ENCODE assay signal across 8 mouse cellular contexts in the genomic region with DNA sequence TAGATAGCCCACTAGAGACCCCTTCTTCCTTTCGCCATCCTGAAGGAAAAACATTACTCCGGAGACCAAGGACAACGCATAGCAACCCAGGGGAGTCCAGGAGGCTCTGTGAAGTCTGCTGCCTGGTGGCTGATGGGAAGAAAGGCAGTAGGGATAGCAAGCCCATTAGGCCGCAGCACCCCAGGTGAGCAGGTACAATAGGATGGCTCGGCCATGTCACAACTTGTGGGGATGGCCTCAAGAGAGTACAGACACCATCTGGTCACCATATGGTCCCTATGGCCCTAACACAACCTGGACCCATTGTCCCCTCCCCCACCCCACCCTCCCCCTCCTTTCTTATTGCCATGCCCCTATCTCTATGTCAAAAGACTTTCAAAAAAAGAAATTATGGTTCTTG. TPM values are rescaled to one million over a fixed set of nuclear protein-coding genes. Genes with fewer than 3 reads are reported as not detected.
DNase-seq lines count a peak whose midpoint lies in the region; ATAC-seq and TF ChIP-seq lines count a peak whose summit lies in the region.

No protein-coding gene starts in this region.

- 75% methylated on average over 5 of the region's 5 CpGs for WGBS in heart, adult 2 months
- 86% methylated on average over 5 of the region's 5 CpGs for WGBS in forebrain, embryonic 12.5 days
- 78% methylated on average over 5 of the region's 5 CpGs for WGBS in liver, embryonic 11.5 days

- no peak overlapping the region; the same call in 1 of the 2 replicates for H3K4me2 ChIP-seq in forebrain, embryonic 12.5 days
- peak overlapping the region; percentile 46 for H3K4me2 ChIP-seq in liver, embryonic 11.5 days

- H3K27ac ChIP-seq in heart, adult 2 months = peak overlapping the region; percentile 57
- H3K27ac ChIP-seq in forebrain, embryonic 12.5 days = peak overlapping the region; percentile 78; the same call in 1 of the 2 replicates
- peak overlapping the region; percentile 20; the same call in 1 of the 2 replicates for H3K27ac ChIP-seq in liver, embryonic 11.5 days (ENCODE audit: low read depth, low read length)

- no peak overlapping the region for H3K9ac ChIP-seq in heart, adult 2 months (ENCODE audit: low read depth, low read length)
- H3K9ac ChIP-seq in forebrain, embryonic 12.5 days = no peak overlapping the region
- no peak overlapping the region for H3K9ac ChIP-seq in liver, embryonic 11.5 days (ENCODE audit: low read depth, low read length)

- peaks cover 1% of the 10 kb centered on the region for H3K79me2 ChIP-seq in heart, adult 2 months (replicated peaks; ENCODE audit: control insufficient read depth, insufficient read depth, low read length)

- no peak overlapping the region for H3K4me3 ChIP-seq in heart, adult 2 months
- no peak overlapping the region for H3K4me3 ChIP-seq in forebrain, embryonic 12.5 days (replicated peaks)
- no peak overlapping the region for H3K4me3 ChIP-seq in liver, embryonic 11.5 days (ENCODE audit: low read depth, low read length)

- TF ChIP-seq CTCF in heart, adult 2 months (IDR thresholded peaks at IDR 0.05) = no peak

- intact Hi-C loops in heart, adult 2 months (cut with DNase I) = no loop called here

- ATAC-seq in forebrain, embryonic 12.5 days (ENCODE audit: low FRiP score) = no peak
- ATAC-seq in liver, embryonic 11.5 days (replicated peaks; ENCODE audit: low FRiP score) = no peak

- no peak for TF ChIP-seq POLR2A in heart, adult 2 months (IDR thresholded peaks at IDR 0.05; ENCODE audit: insufficient read depth, low read depth, low read length)

- no peaks in the 10 kb centered on the region for H3K27me3 ChIP-seq in heart, adult 2 months (ENCODE audit: control insufficient read depth, insufficient read depth, low read length)
- H3K27me3 ChIP-seq in forebrain, embryonic 12.5 days = no peaks in the 10 kb centered on the region
- no peaks in the 10 kb centered on the region for H3K27me3 ChIP-seq in liver, embryonic 11.5 days (replicated peaks; ENCODE audit: control insufficient read depth, insufficient read depth, low read length)

- peaks cover 8% of the 10 kb centered on the region; the same call in 1 of the 2 replicates for H3K36me3 ChIP-seq in heart, adult 2 months (ENCODE audit: control insufficient read depth, insufficient read depth, low read length)
- peaks cover 47% of the 10 kb centered on the region for H3K36me3 ChIP-seq in forebrain, embryonic 12.5 days (replicated peaks)
- peaks cover 47% of the 10 kb centered on the region for H3K36me3 ChIP-seq in liver, embryonic 11.5 days (ENCODE audit: control insufficient read depth, insufficient read depth, low read length)

- no peaks in the 10 kb centered on the region for H3K9me3 ChIP-seq in forebrain, embryonic 12.5 days
- no peaks in the 10 kb centered on the region for H3K9me3 ChIP-seq in liver, embryonic 11.5 days (ENCODE audit: control insufficient read depth, low read length)

- no peak for TF ChIP-seq EP300 in heart, adult 2 months (IDR thresholded peaks at IDR 0.05; ENCODE audit: insufficient read depth, low read depth, low read length)

- H3K4me1 ChIP-seq in heart, adult 2 months (ENCODE audit: control insufficient read depth, insufficient read depth, low read length) = peaks cover 20% of the 10 kb centered on the region
- H3K4me1 ChIP-seq in forebrain, embryonic 12.5 days = peaks cover 35% of the 10 kb centered on the region
- peaks cover 35% of the 10 kb centered on the region for H3K4me1 ChIP-seq in liver, embryonic 11.5 days (replicated peaks; ENCODE audit: control insufficient read depth, insufficient read depth, low read length)

- DNase-seq in heart, adult 2 months = no peak
- DNase-seq in heart, adult 9 months (ENCODE audit: low spot score in 2 of 2) = no peak
- peak; percentile 89 for DNase-seq in brain, adult 2 months (ENCODE audit: low read depth, low spot score)
- no peak for DNase-seq in liver, embryonic 11.5 days (ENCODE audit: low spot score)
- no peak for DNase-seq in frontal cortex, postnatal 14 days (ENCODE audit: low spot score in 2 of 2)
- no peak for DNase-seq in urinary bladder, postnatal 25 days (ENCODE audit: low spot score)
- DNase-seq in retina, embryonic 14.5 days (ENCODE audit: low spot score) = no peak

RNA-seq across cellular contexts. Expression of a gene that starts 4.9 kb away (rescaled TPM):
- 10 to 100 TPM; 16.6 to 17.2 TPM for total RNA-seq in heart, adult 2 months (2021)
- 39.2 and 49.2 TPM in 2 replicates for polyA plus RNA-seq in heart, adult 2 months (2012; rRNA removed)
- 26.1 and 26.5 TPM in 2 replicates for polyA plus RNA-seq in forebrain, embryonic 12.5 days (2016; fragmentation: Nextera tagmentation; extraction: Ambion mirVana)
- 60.3 and 62.9 TPM in 2 replicates for polyA plus RNA-seq in liver, embryonic 11.5 days (2014; fragmentation: Nextera tagmentation; extraction: Ambion mirVana)

RNA-seq across cellular contexts. Expression of a gene that starts 8.6 kb away (rescaled TPM):
- total RNA-seq in heart, adult 2 months (2021) = not detected
- polyA plus RNA-seq in heart, adult 2 months (2012; rRNA removed) = 0.10 TPM in 1 of 2 replicates, not detected in the other
- 0.33 and 0.34 TPM in 2 replicates for polyA plus RNA-seq in forebrain, embryonic 12.5 days (2016; fragmentation: Nextera tagmentation; extraction: Ambion mirVana)
- 0.66 and 1.2 TPM in 2 replicates for polyA plus RNA-seq in liver, embryonic 11.5 days (2014; fragmentation: Nextera tagmentation; extraction: Ambion mirVana)

RNA-seq across cellular contexts. Expression of a gene that starts 11.9 kb away (rescaled TPM):
- 100 to 1,000 TPM in 1 of 2 experiments, 10 to 100 TPM in 1; 91.8 to 104 TPM for total RNA-seq in heart, adult 2 months (2021)
- polyA plus RNA-seq in heart, adult 2 months (2012; rRNA removed) = 54.5 and 83.5 TPM in 2 replicates
- 334 and 335 TPM in 2 replicates for polyA plus RNA-seq in forebrain, embryonic 12.5 days (2016; fragmentation: Nextera tagmentation; extraction: Ambion mirVana)
- 304 and 310 TPM in 2 replicates for polyA plus RNA-seq in liver, embryonic 11.5 days (2014; fragmentation: Nextera tagmentation; extraction: Ambion mirVana)

RNA-seq across cellular contexts. Expression of a gene that starts 12.0 kb away (rescaled TPM):
- 10 to 100 TPM; 20.2 to 21.6 TPM for total RNA-seq in heart, adult 2 months (2021)
- polyA plus RNA-seq in heart, adult 2 months (2012; rRNA removed) = 10.2 and 15.2 TPM in 2 replicates
- polyA plus RNA-seq in forebrain, embryonic 12.5 days (2016; fragmentation: Nextera tagmentation; extraction: Ambion mirVana) = 63.0 and 69.1 TPM in 2 replicates
- 110 and 117 TPM in 2 replicates for polyA plus RNA-seq in liver, embryonic 11.5 days (2014; fragmentation: Nextera tagmentation; extraction: Ambion mirVana)

RNA-seq across cellular contexts. Expression of a gene that starts 33.8 kb away (rescaled TPM):
- not detected for total RNA-seq in heart, adult 2 months (2021)
- not detected in 2 replicates for polyA plus RNA-seq in heart, adult 2 months (2012; rRNA removed)
- polyA plus RNA-seq in forebrain, embryonic 12.5 days (2016; fragmentation: Nextera tagmentation; extraction: Ambion mirVana) = not detected in 2 replicates
- not detected in 2 replicates for polyA plus RNA-seq in liver, embryonic 11.5 days (2014; fragmentation: Nextera tagmentation; extraction: Ambion mirVana)

Comparison
In these comparisons a context has a peak if more than half of its experiments do, and no peak if none do; other contexts are left out.
1. H3K27ac ChIP-seq: peak in every context shown above with its lines; median percentile 78 in forebrain, embryonic 12.5 days; 57 in heart, adult 2 months; 20 in liver, embryonic 11.5 days.